Mouse (Mus musculus): ENCODE measurements around the gene Hmgcs2.

DNA sequence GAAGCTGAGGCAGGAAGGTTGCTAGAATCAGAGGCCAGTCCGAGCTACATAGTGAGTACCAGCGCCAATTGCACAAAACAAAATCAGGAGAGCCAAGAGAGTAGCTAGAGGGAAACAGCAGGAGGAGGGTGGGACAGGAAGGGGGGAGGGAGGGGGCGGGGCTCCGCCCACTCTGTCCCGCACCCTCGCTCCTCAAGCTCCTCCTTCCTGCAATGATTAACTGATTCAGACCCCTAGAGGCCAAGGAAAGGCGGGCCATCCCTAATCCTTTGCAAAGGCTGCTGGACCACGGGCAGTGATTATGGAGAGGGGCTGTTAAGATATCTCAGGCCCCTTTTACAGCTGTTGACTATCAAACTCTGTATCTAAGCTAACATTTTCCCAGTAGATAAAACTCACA is 68.5 kb downstream of the Hmgcs2 start:
- TF ChIP-seq GATA1 (IDR thresholded peaks at IDR 0.05; ENCODE audit: low read depth, low read length) (peak; percentile 39; the same call in 1 of the 2 replicates), MXI1 (IDR thresholded peaks at IDR 0.05; ENCODE audit: low read depth, low read length) (no peak)

Measured in MEL (cell line).